ENCODE assay signal across 30 mouse cellular contexts in genomic region chr17:47699055-47699454, GRCm38 (mm10). TPM values are rescaled to one million over a fixed set of nuclear protein-coding genes. Genes with fewer than 3 reads are reported as not detected.
A peak's percentile ranks its signal among the peaks of the same experiment; 100 is the strongest.
DNase-seq lines count a peak whose midpoint lies in the region; ATAC-seq lines count a peak whose summit lies in the region.
"Had no signal": no experiment of that assay in that cellular context is flagged by ENCODE, and none has a peak within 500 bp of the region (broad histone marks: within the 10 kb centered on the region; RNA-seq: fewer than 3 reads in every experiment).

No protein-coding gene starts in this region.

- H3K4me3 ChIP-seq in intestine, embryonic 16.5 days (ENCODE audit: low read length) = no peak overlapping the region
- no peak overlapping the region for H3K4me3 ChIP-seq in intestine, embryonic 15.5 days (replicated peaks)
- H3K4me3 ChIP-seq in kidney, embryonic 15.5 days (replicated peaks) = no peak overlapping the region
- H3K4me3 ChIP-seq in liver, embryonic 11.5 days (ENCODE audit: low read depth, low read length) = no peak overlapping the region
- no peak overlapping the region for H3K4me3 ChIP-seq in liver, embryonic 15.5 days (replicated peaks)
- H3K4me3 ChIP-seq: embryonic facial prominence, embryonic 10.5 days; embryonic facial prominence, embryonic 13.5 days; erythroblast, embryonic 14.5 days; forebrain, embryonic 12.5 days; forebrain, embryonic 15.5 days; heart, embryonic 12.5 days; heart, embryonic 15.5 days; hindbrain, embryonic 10.5 days had no signal

- no peak overlapping the region for H3K27ac ChIP-seq in intestine, embryonic 16.5 days (ENCODE audit: low read length)
- H3K27ac ChIP-seq in intestine, embryonic 15.5 days = no peak overlapping the region
- H3K27ac ChIP-seq in kidney, embryonic 15.5 days = no peak overlapping the region
- H3K27ac ChIP-seq in liver, embryonic 11.5 days (ENCODE audit: low read depth, low read length) = 0 out of 2 replicates have a peak overlapping the region, but pooled peaks have one; percentile 19
- H3K27ac ChIP-seq in liver, embryonic 15.5 days (replicated peaks) = peak overlapping the region; percentile 41; the same call in 1 of the 2 replicates
- H3K27ac ChIP-seq: embryonic facial prominence, embryonic 10.5 days; embryonic facial prominence, embryonic 13.5 days; forebrain, embryonic 12.5 days; forebrain, embryonic 15.5 days; heart, embryonic 15.5 days; hindbrain, embryonic 10.5 days had no signal

- 65% methylated on average over 2 of the region's 2 CpGs for WGBS in intestine, embryonic 16.5 days
- 72% methylated on average over 2 of the region's 2 CpGs for WGBS in intestine, embryonic 15.5 days
- 75% methylated on average over 2 of the region's 2 CpGs for WGBS in kidney, embryonic 15.5 days
- WGBS in liver, embryonic 11.5 days = 84% methylated on average over 2 of the region's 2 CpGs
- WGBS in liver, embryonic 15.5 days (ENCODE audit: insufficient replicate concordance) = 60% methylated on average over 2 of the region's 2 CpGs

- H3K9ac ChIP-seq in intestine, embryonic 16.5 days (ENCODE audit: low read depth, low read length) = no peak overlapping the region
- no peak overlapping the region for H3K9ac ChIP-seq in intestine, embryonic 15.5 days
- H3K9ac ChIP-seq in kidney, embryonic 15.5 days = no peak overlapping the region
- no peak overlapping the region for H3K9ac ChIP-seq in liver, embryonic 11.5 days (ENCODE audit: low read depth, low read length)
- H3K9ac ChIP-seq in liver, embryonic 15.5 days = no peak overlapping the region
- H3K9ac ChIP-seq: embryonic facial prominence, embryonic 13.5 days; forebrain, embryonic 15.5 days; heart, embryonic 12.5 days; heart, embryonic 15.5 days had no signal

- H3K27me3 ChIP-seq in intestine, embryonic 16.5 days (replicated peaks; ENCODE audit: control insufficient read depth, insufficient read depth, low read length) = no peaks in the 10 kb centered on the region
- H3K27me3 ChIP-seq in intestine, embryonic 15.5 days (replicated peaks) = 0 out of 2 replicates have a peak, but pooled peaks cover 4% of the 10 kb centered on the region
- H3K27me3 ChIP-seq in kidney, embryonic 15.5 days = peaks cover 15% of the 10 kb centered on the region
- peaks cover 41% of the 10 kb centered on the region for H3K27me3 ChIP-seq in liver, embryonic 11.5 days (replicated peaks; ENCODE audit: control insufficient read depth, insufficient read depth, low read length)
- H3K27me3 ChIP-seq in liver, embryonic 15.5 days = peaks cover 67% of the 10 kb centered on the region
- H3K27me3 ChIP-seq: forebrain, embryonic 15.5 days had no signal

- 0 out of 2 replicates have a peak, but pooled peaks cover 6% of the 10 kb centered on the region for H3K36me3 ChIP-seq in intestine, embryonic 16.5 days (ENCODE audit: control insufficient read depth, insufficient read depth, low read length)
- H3K36me3 ChIP-seq in intestine, embryonic 15.5 days = 0 out of 2 replicates have a peak, but pooled peaks cover 5% of the 10 kb centered on the region
- peaks cover 34% of the 10 kb centered on the region for H3K36me3 ChIP-seq in kidney, embryonic 15.5 days
- H3K36me3 ChIP-seq in liver, embryonic 11.5 days (ENCODE audit: control insufficient read depth, insufficient read depth, low read length) = no peaks in the 10 kb centered on the region; the same call in 1 of the 2 replicates
- H3K36me3 ChIP-seq in liver, embryonic 15.5 days (replicated peaks) = no peaks in the 10 kb centered on the region

- peak; percentile 70 for DNase-seq in kidney, adult 9 months
- no peak for DNase-seq in liver, embryonic 11.5 days (ENCODE audit: low spot score)
- no peak for DNase-seq in liver
- DNase-seq in lung, adult 18-20 months = no peak
- DNase-seq: adrenal gland, adult 8-10 months; adrenal gland, postnatal 25 days; cerebellum, adult 11-12 months; cerebellum, adult 8-10 months; cerebellum, postnatal 10 days; cerebellum, postnatal 36 days; embryo, embryonic 11 days; gastrocnemius, postnatal 25 days; heart, adult 18-20 months; heart, postnatal 10 days; heart, postnatal 36 days had no signal

- 0 out of 2 replicates have a peak overlapping the region, but pooled peaks have one; percentile 3 for H3K4me2 ChIP-seq in intestine, embryonic 16.5 days (ENCODE audit: low read depth, low read length)
- H3K4me2 ChIP-seq in intestine, embryonic 15.5 days (replicated peaks) = no peak overlapping the region
- H3K4me2 ChIP-seq in kidney, embryonic 15.5 days = no peak overlapping the region
- no peak overlapping the region for H3K4me2 ChIP-seq in liver, embryonic 11.5 days
- H3K4me2 ChIP-seq in liver, embryonic 15.5 days = no peak overlapping the region
- H3K4me2 ChIP-seq: embryonic facial prominence, embryonic 13.5 days; forebrain, embryonic 12.5 days; forebrain, embryonic 15.5 days; heart, embryonic 12.5 days; heart, embryonic 15.5 days had no signal

- H3K9me3 ChIP-seq in intestine, embryonic 16.5 days (ENCODE audit: control insufficient read depth, low read length) = no peaks in the 10 kb centered on the region
- no peaks in the 10 kb centered on the region for H3K9me3 ChIP-seq in intestine, embryonic 15.5 days
- no peaks in the 10 kb centered on the region for H3K9me3 ChIP-seq in kidney, embryonic 15.5 days (replicated peaks)
- H3K9me3 ChIP-seq in liver, embryonic 11.5 days (ENCODE audit: control insufficient read depth, low read length) = no peaks in the 10 kb centered on the region
- no peaks in the 10 kb centered on the region for H3K9me3 ChIP-seq in liver, embryonic 15.5 days (replicated peaks)
- H3K9me3 ChIP-seq: embryonic facial prominence, embryonic 10.5 days; embryonic facial prominence, embryonic 13.5 days; forebrain, embryonic 12.5 days; forebrain, embryonic 15.5 days; heart, embryonic 12.5 days; heart, embryonic 15.5 days; hindbrain, embryonic 10.5 days had no signal

- peaks cover 14% of the 10 kb centered on the region; the same call in 1 of the 2 replicates for H3K4me1 ChIP-seq in intestine, embryonic 16.5 days (ENCODE audit: control insufficient read depth, insufficient read depth, low read length)
- peaks cover 20% of the 10 kb centered on the region; the same call in 1 of the 2 replicates for H3K4me1 ChIP-seq in intestine, embryonic 15.5 days (replicated peaks)
- H3K4me1 ChIP-seq in kidney, embryonic 15.5 days = peaks cover 18% of the 10 kb centered on the region
- peaks cover 18% of the 10 kb centered on the region for H3K4me1 ChIP-seq in liver, embryonic 11.5 days (replicated peaks; ENCODE audit: control insufficient read depth, insufficient read depth, low read length)
- H3K4me1 ChIP-seq in liver, embryonic 15.5 days (replicated peaks) = peaks cover 33% of the 10 kb centered on the region

- no peak for ATAC-seq in intestine, embryonic 16.5 days
- no peak for ATAC-seq in intestine, embryonic 15.5 days
- no peak for ATAC-seq in kidney, embryonic 15.5 days (replicated peaks; ENCODE audit: low FRiP score)
- no peak for ATAC-seq in liver, embryonic 11.5 days (replicated peaks; ENCODE audit: low FRiP score)
- no peak for ATAC-seq in liver, embryonic 15.5 days (ENCODE audit: insufficient read depth)
- ATAC-seq: activated CD4-positive, CD25-positive, alpha-beta regulatory T cell, adult 4 months; forebrain, embryonic 15.5 days had no signal

RNA-seq across cellular contexts. Expression of gene Prickle4, which starts 4.5 kb away (rescaled TPM):
- polyA plus RNA-seq in intestine, embryonic 16.5 days (2015; fragmentation: Nextera tagmentation; extraction: Ambion mirVana) = 0.69 and 1.8 TPM in 2 replicates
- 0.40 and 0.52 TPM in 2 replicates for polyA plus RNA-seq in intestine, embryonic 15.5 days (2015; fragmentation: Nextera tagmentation; extraction: Ambion mirVana)
- 0.51 and 0.99 TPM in 2 replicates for polyA plus RNA-seq in kidney, embryonic 15.5 days (2015; fragmentation: Nextera tagmentation; extraction: Ambion mirVana)
- 0.44 and 1.7 TPM in 2 replicates for polyA plus RNA-seq in liver, embryonic 11.5 days (2014; fragmentation: Nextera tagmentation; extraction: Ambion mirVana)
- polyA plus RNA-seq in liver, embryonic 15.5 days (2015; fragmentation: Nextera tagmentation; extraction: Ambion mirVana) = not detected in 2 replicates
- polyA plus RNA-seq: activated CD4-positive, CD25-positive, alpha-beta regulatory T cell, adult 4 months; embryonic facial prominence, embryonic 10.5 days had no signal

RNA-seq across cellular contexts. Expression of gene Gm21981, which starts 4.8 kb away (rescaled TPM):
- polyA plus RNA-seq in intestine, embryonic 16.5 days (2015; fragmentation: Nextera tagmentation; extraction: Ambion mirVana) = 0.16 and 0.26 TPM in 2 replicates
- polyA plus RNA-seq in intestine, embryonic 15.5 days (2015; fragmentation: Nextera tagmentation; extraction: Ambion mirVana) = 0.18 and 0.24 TPM in 2 replicates
- polyA plus RNA-seq in kidney, embryonic 15.5 days (2015; fragmentation: Nextera tagmentation; extraction: Ambion mirVana) = 0.17 and 0.24 TPM in 2 replicates
- 0.22 and 0.49 TPM in 2 replicates for polyA plus RNA-seq in liver, embryonic 11.5 days (2014; fragmentation: Nextera tagmentation; extraction: Ambion mirVana)
- 0.07 TPM in 1 of 2 replicates, not detected in the other for polyA plus RNA-seq in liver, embryonic 15.5 days (2015; fragmentation: Nextera tagmentation; extraction: Ambion mirVana)
- polyA plus RNA-seq: activated CD4-positive, CD25-positive, alpha-beta regulatory T cell, adult 4 months; erythroblast, embryonic 14.5 days had no signal

RNA-seq across cellular contexts. Expression of gene Frs3, which starts 10.2 kb away (rescaled TPM):
- 3.2 and 4.4 TPM in 2 replicates for polyA plus RNA-seq in intestine, embryonic 16.5 days (2015; fragmentation: Nextera tagmentation; extraction: Ambion mirVana)
- 4.8 and 5.5 TPM in 2 replicates for polyA plus RNA-seq in intestine, embryonic 15.5 days (2015; fragmentation: Nextera tagmentation; extraction: Ambion mirVana)
- 5.5 and 6.7 TPM in 2 replicates for polyA plus RNA-seq in kidney, embryonic 15.5 days (2015; fragmentation: Nextera tagmentation; extraction: Ambion mirVana)
- polyA plus RNA-seq in liver, embryonic 11.5 days (2014; fragmentation: Nextera tagmentation; extraction: Ambion mirVana) = 2.3 and 3.5 TPM in 2 replicates
- polyA plus RNA-seq in liver, embryonic 15.5 days (2015; fragmentation: Nextera tagmentation; extraction: Ambion mirVana) = 1.5 and 1.6 TPM in 2 replicates
- polyA plus RNA-seq: activated CD4-positive, CD25-positive, alpha-beta regulatory T cell, adult 4 months had no signal

RNA-seq across cellular contexts. Expression of gene Tomm6, which starts 10.9 kb away (rescaled TPM):
- polyA plus RNA-seq in intestine, embryonic 16.5 days (2015; fragmentation: Nextera tagmentation; extraction: Ambion mirVana) = 426 and 427 TPM in 2 replicates
- polyA plus RNA-seq in intestine, embryonic 15.5 days (2015; fragmentation: Nextera tagmentation; extraction: Ambion mirVana) = 425 and 452 TPM in 2 replicates
- polyA plus RNA-seq in kidney, embryonic 15.5 days (2015; fragmentation: Nextera tagmentation; extraction: Ambion mirVana) = 381 and 386 TPM in 2 replicates
- 442 and 486 TPM in 2 replicates for polyA plus RNA-seq in liver, embryonic 11.5 days (2014; fragmentation: Nextera tagmentation; extraction: Ambion mirVana)
- 193 and 205 TPM in 2 replicates for polyA plus RNA-seq in liver, embryonic 15.5 days (2015; fragmentation: Nextera tagmentation; extraction: Ambion mirVana)

RNA-seq across cellular contexts. Expression of gene Pgc, which starts 27.6 kb away (rescaled TPM):
- 0.28 and 0.68 TPM in 2 replicates for polyA plus RNA-seq in intestine, embryonic 16.5 days (2015; fragmentation: Nextera tagmentation; extraction: Ambion mirVana)
- polyA plus RNA-seq in intestine, embryonic 15.5 days (2015; fragmentation: Nextera tagmentation; extraction: Ambion mirVana) = 0.93 and 0.99 TPM in 2 replicates
- polyA plus RNA-seq in kidney, embryonic 15.5 days (2015; fragmentation: Nextera tagmentation; extraction: Ambion mirVana) = 0.14 TPM in 1 of 2 replicates, not detected in the other
- polyA plus RNA-seq in liver, embryonic 11.5 days (2014; fragmentation: Nextera tagmentation; extraction: Ambion mirVana) = not detected in 2 replicates
- not detected in 2 replicates for polyA plus RNA-seq in liver, embryonic 15.5 days (2015; fragmentation: Nextera tagmentation; extraction: Ambion mirVana)
- polyA plus RNA-seq: activated CD4-positive, CD25-positive, alpha-beta regulatory T cell, adult 4 months; brain, embryonic 14.5 days; cortical plate, adult 2 months; embryonic facial prominence, embryonic 13.5 days; erythroblast, embryonic 14.5 days; forebrain, embryonic 12.5 days; forebrain, embryonic 15.5 days; heart, embryonic 12.5 days; hindbrain, embryonic 10.5 days had no signal

Comparison
In these comparisons a context has a peak if more than half of its experiments do, and no peak if none do; other contexts are left out.
1. H3K27ac ChIP-seq: peak in liver, embryonic 11.5 days (single experiment) and liver, embryonic 15.5 days (single experiment); none in intestine, embryonic 16.5 days (single experiment), intestine, embryonic 15.5 days (single experiment) and kidney, embryonic 15.5 days (single experiment).